ENCODE assay signal across 7 mouse cellular contexts in the genomic region with DNA sequence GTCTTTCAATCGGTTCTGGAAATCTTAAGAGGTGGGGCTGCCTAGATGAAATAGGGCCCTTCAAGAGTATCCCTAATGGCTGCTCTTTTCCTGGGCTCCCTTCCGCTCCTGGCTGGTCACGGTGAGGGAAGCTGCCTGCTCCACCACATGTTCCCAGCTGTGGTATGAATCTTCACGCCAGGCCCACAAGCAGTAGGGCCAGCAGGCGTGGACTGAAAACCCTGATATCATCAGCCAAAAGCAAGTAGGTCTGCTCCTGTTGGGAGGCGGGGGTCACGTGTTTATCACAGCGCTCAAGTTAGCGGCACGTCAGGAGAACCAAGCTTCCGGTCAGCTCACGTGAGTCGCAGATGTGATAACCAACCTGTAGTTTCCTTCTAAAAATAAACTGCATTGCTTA.
"Had no signal": no experiment of that assay in that cellular context is flagged by ENCODE, and none has a peak within 500 bp of the region (broad histone marks: within the 10 kb centered on the region; RNA-seq: fewer than 3 reads in every experiment).

No protein-coding gene starts in this region.

- DNase-seq: kidney, postnatal 25 days; layer of hippocampus, adult 9-11 months; layer of hippocampus, postnatal 36 days; lung, postnatal 14 days; right cerebral cortex, postnatal 14 days; thymus, adult 18-20 months; thymus, postnatal 14 days had no signal
